Mouse (Mus musculus): Measurements from ENCODE around the gene Tcf20.

- TF ChIP-seq CEBPB (IDR thresholded peaks at IDR 0.05; ENCODE audit: insufficient read depth, poor library complexity, severe bottlenecking) (no peak), REST (IDR thresholded peaks at IDR 0.05; ENCODE audit: insufficient read depth, insufficient read length) (no peak), POLR2A (IDR thresholded peaks at IDR 0.05; ENCODE audit: insufficient read length, low read depth) (no peak), TCF12 (IDR thresholded peaks at IDR 0.05; ENCODE audit: insufficient read depth, poor library complexity, severe bottlenecking) (no peak), MAX (IDR thresholded peaks at IDR 0.05; ENCODE audit: low read depth) (no peak), MYOD1 (IDR thresholded peaks at IDR 0.05; ENCODE audit: control insufficient read depth in 1 of 3, insufficient read length in 2 of 3, low read depth in 2 of 3) (no peak), TCF3 (IDR thresholded peaks at IDR 0.05; ENCODE audit: insufficient read length, low read depth) (no peak), E2F4 (IDR thresholded peaks at IDR 0.05; ENCODE audit: insufficient read depth) (no peak), POLR2AphosphoS2 (IDR thresholded peaks at IDR 0.05; ENCODE audit: insufficient read length, low read depth) (no peak), USF1 (IDR thresholded peaks at IDR 0.05; ENCODE audit: low read depth) (no peak)
Observed at GRCm38 (mm10) chr15:83010423-83010822, 22.8 kb upstream of the Tcf20 start.

Measured in myocyte (in vitro differentiated cells).